Mouse (Mus musculus) intestine, postnatal 0 days (tissue): ENCODE results near the gene Adamts4. TPM values are rescaled to one million over a fixed set of nuclear protein-coding genes. Genes with fewer than 3 reads are reported as not detected.
A peak's percentile ranks its signal among the peaks of the same experiment; 100 is the strongest.

Experiments
- ATAC-seq: fragments of 200-750 bp; cut with Nextera tagmentation; 2 replicates; pipeline ENCODE4 v1.8.0; 2017; ENCODE audit warnings: mild to moderate bottlenecking, moderate TSS enrichment, moderate library complexity
- H3K27ac ChIP-seq: fragments of 300-500 bp; sonication (generic); 2 replicates; pipeline ENCODE4 v1.5.1; 2014; ENCODE audit warnings: mild to moderate bottlenecking, low read depth, low read length, moderate library complexity
- H3K27me3 ChIP-seq: fragments of 300-500 bp; sonication (generic); replicated peaks from 2 replicates; pipeline ENCODE4 v1.6.1; 2014; ENCODE audit warnings: low read length, mixed read lengths; ENCODE audit not compliant: control insufficient read depth, insufficient read depth
- H3K36me3 ChIP-seq: fragments of 300-500 bp; sonication (generic); 2 replicates; pipeline ENCODE4 v1.6.1; 2014; ENCODE audit warnings: mild to moderate bottlenecking, moderate library complexity; ENCODE audit not compliant: control insufficient read depth, insufficient read depth
- H3K4me1 ChIP-seq: fragments of 300-500 bp; sonication (generic); replicated peaks from 2 replicates; pipeline ENCODE4 v1.6.1; 2014; ENCODE audit warnings: antibody characterized with exemption, low read length, mixed read lengths; ENCODE audit not compliant: control insufficient read depth, insufficient read depth
- H3K4me2 ChIP-seq: fragments of 300-500 bp; sonication (generic); replicated peaks from 2 replicates; pipeline ENCODE4 v1.6.1; 2014; ENCODE audit warnings: low read depth, mild to moderate bottlenecking, moderate library complexity
- H3K4me3 ChIP-seq: fragments of 300-500 bp; sonication (generic); 2 replicates; pipeline ENCODE4 v1.5.1; 2014; ENCODE audit warnings: low read depth, low read length
- H3K9ac ChIP-seq: fragments of 300-500 bp; sonication (generic); 2 replicates; pipeline ENCODE4 v1.6.1; 2014; ENCODE audit warnings: mild to moderate bottlenecking, low read depth, low read length
- H3K9me3 ChIP-seq: fragments of 300-500 bp; sonication (generic); 2 replicates; pipeline ENCODE4 v1.6.1; 2016; ENCODE audit warnings: mixed run types; ENCODE audit not compliant: control insufficient read depth
- CTCF ChIP-seq: sonication (generic); IDR thresholded peaks from 2 replicates; pipeline ENCODE4 v1.5.1; 2016; ENCODE audit warnings: low read depth, mild to moderate bottlenecking, control low read depth, antibody characterized with exemption, moderate library complexity
- WGBS: fragments of 180-500 bp; shearing (Covaris S2); extraction: QIAGEN DNeasy Blood & Tissue Kit; methylation state at CpG from one replicate; pipeline ENCODE4 v1.1.7; 2014; 5-methylcytosine and 5-hydroxymethylcytosine counted together
- polyA plus RNA-seq: library from polyadenylated mRNA; unstranded; fragments of >200 nt; fragmentation: Nextera tagmentation; extraction: Ambion mirVana; gene quantifications from 2 replicates; pipeline ENCODE4 v1.2.1, GENCODE M21; 2015

The Adamts4 gene
- polyA plus RNA-seq, 1 experiment from 2014 or later = 2.0 TPM

DNA sequence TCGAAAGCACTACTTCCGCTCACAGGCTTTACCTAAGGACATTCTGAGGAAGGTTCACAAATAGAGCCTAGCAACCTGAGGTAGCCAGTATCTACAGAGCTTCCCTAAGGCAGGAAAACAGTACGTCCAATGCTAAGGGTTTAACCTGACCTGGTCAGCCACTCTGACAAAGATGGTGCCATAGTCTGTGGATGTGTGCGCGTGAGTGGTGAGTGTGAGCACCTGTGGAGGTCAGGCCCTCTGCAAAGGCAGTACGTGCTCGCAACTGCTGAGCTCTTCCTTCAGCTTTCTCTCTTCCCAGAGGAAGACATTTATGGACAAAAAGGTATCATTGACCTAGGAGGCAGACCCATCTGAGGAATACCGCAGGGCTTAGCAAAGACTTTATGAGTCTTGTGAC lies 28.2 kb downstream of the Adamts4 start:
- no peak overlapping the region for H3K27ac ChIP-seq
- 95% methylated on average over 8 of the region's 8 CpGs for WGBS
- H3K9ac ChIP-seq = no peak overlapping the region
- H3K36me3 ChIP-seq = peaks cover 64% of the 10 kb centered on the region
- H3K4me3 ChIP-seq = no peak overlapping the region
- TF ChIP-seq CTCF = no peak
- no peaks in the 10 kb centered on the region for H3K27me3 ChIP-seq
- H3K4me1 ChIP-seq = no peaks in the 10 kb centered on the region
- no peak for ATAC-seq
- no peaks in the 10 kb centered on the region for H3K9me3 ChIP-seq
- no peak overlapping the region for H3K4me2 ChIP-seq

DNA sequence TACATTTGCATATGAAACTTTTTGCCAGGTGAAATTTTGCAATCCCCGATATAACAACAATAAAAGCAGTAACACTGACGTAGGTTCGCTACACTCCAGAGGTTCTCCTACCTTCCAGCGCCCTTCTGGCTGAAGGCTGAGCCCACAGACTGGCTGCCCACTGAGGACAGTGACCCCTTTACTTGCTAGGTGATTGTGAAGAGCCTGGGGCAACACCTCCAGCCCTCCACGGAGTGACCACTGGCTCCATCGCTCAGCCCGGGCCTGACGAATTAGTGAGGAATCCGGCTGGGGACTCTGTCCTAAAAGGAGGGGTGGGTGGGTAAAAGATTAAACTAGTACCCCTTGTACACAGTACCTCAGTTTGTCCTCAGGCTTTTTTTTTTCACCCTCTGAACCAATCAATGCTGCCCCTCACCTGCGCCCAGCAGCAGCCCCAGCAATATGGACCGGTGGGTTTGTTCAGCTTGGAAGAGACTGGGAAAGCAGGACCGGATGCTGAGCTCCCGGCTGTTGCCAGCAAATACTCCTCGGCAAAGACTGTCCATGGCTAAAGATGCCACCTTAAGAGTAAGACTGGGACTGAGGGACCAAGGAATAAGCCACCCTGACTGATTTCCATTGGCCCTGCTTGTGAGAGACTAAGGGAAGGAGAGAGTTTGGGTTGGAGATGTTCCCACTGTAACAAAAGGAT lies 28.9 kb downstream of the Adamts4 start:
- no peak for ATAC-seq
- Histone ChIP-seq H3K36me3 (peaks cover 61% of the 10 kb centered on the region), H3K9me3 (no peaks in the 10 kb centered on the region), H3K4me2 (no peak overlapping the region), H3K27me3 (no peaks in the 10 kb centered on the region), H3K4me3 (no peak overlapping the region), H3K27ac (no peak overlapping the region), H3K4me1 (no peaks in the 10 kb centered on the region), H3K9ac (no peak overlapping the region)
- 88% methylated on average over 14 of the region's 14 CpGs for WGBS
- no peak for TF ChIP-seq CTCF

DNA sequence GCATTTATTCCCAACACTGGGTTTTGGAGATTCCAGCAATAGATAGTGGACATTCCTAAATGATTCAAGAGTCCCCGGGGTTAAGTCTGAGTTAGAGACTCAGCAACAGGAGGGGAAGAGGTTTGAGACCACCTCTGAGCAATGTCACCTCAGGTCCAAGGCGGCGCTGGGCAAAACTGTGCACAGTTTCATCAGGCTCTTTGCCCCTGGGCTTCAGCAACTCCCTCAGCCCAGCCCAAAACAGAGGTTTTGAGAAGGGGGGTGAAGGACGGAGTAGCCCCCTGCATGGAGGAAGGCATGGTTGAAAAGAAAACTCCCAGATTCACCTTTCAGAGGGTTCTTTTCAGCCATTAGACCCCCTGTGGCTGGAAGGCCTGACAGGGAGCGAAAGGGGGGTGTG lies 29.5 kb downstream of the Adamts4 start:
- no peaks in the 10 kb centered on the region for H3K9me3 ChIP-seq
- peaks cover 59% of the 10 kb centered on the region for H3K36me3 ChIP-seq
- H3K4me3 ChIP-seq = no peak overlapping the region
- TF ChIP-seq CTCF = no peak
- no peaks in the 10 kb centered on the region for H3K4me1 ChIP-seq
- ATAC-seq = no peak
- no peak overlapping the region for H3K27ac ChIP-seq
- 77% methylated on average over 5 of the region's 5 CpGs for WGBS
- H3K27me3 ChIP-seq = no peaks in the 10 kb centered on the region
- H3K9ac ChIP-seq = peak overlapping the region; percentile 58; the same call in 1 of the 2 replicates
- H3K4me2 ChIP-seq = peak overlapping the region; percentile 87

DNA sequence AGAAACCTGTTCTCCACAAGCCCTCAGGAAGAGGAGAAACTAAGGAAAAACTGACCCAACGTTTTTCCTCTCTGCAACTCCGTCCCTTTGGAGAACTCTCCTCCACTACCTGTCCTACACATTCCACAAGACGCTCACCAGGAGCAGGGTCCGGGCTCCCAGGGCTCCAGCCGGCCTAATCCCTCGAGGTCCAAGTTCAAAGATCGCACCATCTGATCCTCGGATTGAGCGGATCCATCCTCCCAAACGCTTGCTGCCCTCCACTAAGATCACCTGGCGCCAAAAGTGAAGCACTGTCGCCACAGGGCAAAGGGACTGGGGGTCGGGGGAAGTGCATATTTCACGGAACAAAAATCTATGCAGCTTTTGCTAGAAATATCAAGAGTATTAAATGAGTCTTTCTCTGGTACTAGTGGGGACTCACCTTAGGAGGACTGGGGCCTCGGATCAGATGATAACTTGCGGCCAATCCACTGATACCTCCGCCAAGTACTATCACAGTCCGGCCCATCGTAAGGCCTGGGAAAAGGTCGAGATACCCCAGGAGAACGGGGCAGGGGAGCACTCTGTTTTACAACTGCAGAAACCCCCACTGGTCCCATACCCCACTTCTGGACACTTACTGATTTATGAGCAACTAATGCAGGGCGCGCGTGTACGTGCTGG lies 30.2 kb downstream of the Adamts4 start:
- H3K9ac ChIP-seq = peak overlapping the region; percentile 58
- no peak for TF ChIP-seq CTCF
- peak; percentile 23; the same call in 1 of the 2 replicates for ATAC-seq
- no peaks in the 10 kb centered on the region for H3K4me1 ChIP-seq
- WGBS = under 1% methylated on average over 25 of the region's 25 CpGs
- H3K27me3 ChIP-seq = no peaks in the 10 kb centered on the region
- peaks cover 59% of the 10 kb centered on the region for H3K36me3 ChIP-seq
- peak overlapping the region; percentile 87 for H3K4me2 ChIP-seq
- no peaks in the 10 kb centered on the region for H3K9me3 ChIP-seq
- no peak overlapping the region; the same call in 1 of the 2 replicates for H3K27ac ChIP-seq
- H3K4me3 ChIP-seq = peak overlapping the region; percentile 60

DNA sequence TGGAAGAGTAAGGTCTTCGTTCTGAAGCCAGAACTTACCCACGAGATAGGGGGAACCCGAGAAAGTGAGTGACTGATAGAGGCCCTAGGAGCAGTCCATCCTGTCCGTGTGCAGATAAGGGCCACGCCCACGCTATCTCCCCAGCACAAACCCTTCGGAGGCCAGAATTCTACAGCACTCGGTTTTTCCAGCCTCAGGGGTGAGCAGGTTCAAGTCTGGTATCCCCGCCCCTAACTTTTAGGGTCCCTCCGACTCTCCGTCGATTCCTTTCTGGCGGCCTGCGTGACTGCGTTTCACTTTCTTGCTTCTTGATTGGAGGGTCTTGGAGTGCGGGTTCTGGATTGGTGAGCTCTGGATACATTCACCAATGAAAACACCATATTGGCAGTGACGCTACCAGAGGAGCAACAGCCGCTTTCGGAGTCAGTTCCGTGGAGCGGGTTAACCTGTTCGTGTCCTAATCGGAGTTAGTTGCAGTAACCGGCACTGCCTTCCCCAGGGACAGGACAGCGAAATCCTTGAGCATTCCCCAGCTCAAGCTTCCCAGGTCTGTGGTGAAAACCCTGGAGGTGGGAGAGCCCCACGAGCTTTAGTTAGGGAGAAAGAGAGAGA lies 30.8 kb downstream of the Adamts4 start, which contains the start of gene Ppox:
Gene Ppox, minus strand, starts transcription at position 271 of the 612 bp plus-strand sequence.
- peak within 1 kb of the TSS; percentile 69 for H3K9ac ChIP-seq
- peak within 1 kb of the TSS; percentile 87 for H3K4me2 ChIP-seq
- no peaks in the 10 kb centered on the region for H3K4me1 ChIP-seq
- 0 out of 2 replicates have a peak, but pooled peaks have one; percentile 13 for TF ChIP-seq CTCF
- H3K36me3 ChIP-seq = peaks cover 59% of the 10 kb centered on the region
- under 1% methylated on average over 26 of the region's 26 CpGs for WGBS
- H3K27me3 ChIP-seq = no peaks in the 10 kb centered on the region
- no peaks in the 10 kb centered on the region for H3K9me3 ChIP-seq
- peak within 1 kb of the TSS; percentile 89 for H3K27ac ChIP-seq
- H3K4me3 ChIP-seq = peak within 1 kb of the TSS; percentile 60
- ATAC-seq = peak; percentile 97

DNA sequence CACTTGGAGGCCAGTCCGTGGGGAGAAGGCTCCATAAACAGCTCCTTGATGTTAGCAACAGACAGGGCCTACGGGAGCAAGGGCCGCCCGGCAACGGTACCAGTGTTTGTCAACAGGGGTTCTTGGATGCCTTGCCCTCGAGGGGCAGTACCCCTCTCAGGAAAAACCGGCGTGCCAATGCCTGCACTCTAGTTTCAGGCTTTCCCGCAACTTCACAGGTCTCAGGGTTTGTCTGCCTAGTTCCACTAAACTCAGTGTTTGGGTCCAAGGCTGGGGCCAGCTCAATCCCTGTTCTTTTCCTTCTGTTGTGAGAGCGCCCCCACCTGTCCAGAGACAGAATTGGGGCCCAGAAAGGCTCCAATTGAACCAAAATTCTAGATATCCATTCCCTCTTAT lies 31.3 kb downstream of the Adamts4 start:
- H3K9ac ChIP-seq = peak overlapping the region; percentile 69
- WGBS = 0% methylated on average over 10 of the region's 10 CpGs
- no peaks in the 10 kb centered on the region for H3K4me1 ChIP-seq
- peak overlapping the region; percentile 89 for H3K27ac ChIP-seq
- TF ChIP-seq CTCF = peak; percentile 84
- H3K36me3 ChIP-seq = peaks cover 59% of the 10 kb centered on the region
- H3K4me3 ChIP-seq = peak overlapping the region; percentile 60
- no peaks in the 10 kb centered on the region for H3K9me3 ChIP-seq
- ATAC-seq = peak; percentile 61
- H3K4me2 ChIP-seq = peak overlapping the region; percentile 87
- no peaks in the 10 kb centered on the region for H3K27me3 ChIP-seq
